Mouse (Mus musculus) urinary bladder, postnatal 10 days (tissue): Measurements from ENCODE around the gene Vrk1.

Source experiments
- DNase-seq: peaks from one replicate; pipeline ENCODE4 v3.0.0; 2022; ENCODE audit warnings: low spot score

Vrk1 gene

DNA sequence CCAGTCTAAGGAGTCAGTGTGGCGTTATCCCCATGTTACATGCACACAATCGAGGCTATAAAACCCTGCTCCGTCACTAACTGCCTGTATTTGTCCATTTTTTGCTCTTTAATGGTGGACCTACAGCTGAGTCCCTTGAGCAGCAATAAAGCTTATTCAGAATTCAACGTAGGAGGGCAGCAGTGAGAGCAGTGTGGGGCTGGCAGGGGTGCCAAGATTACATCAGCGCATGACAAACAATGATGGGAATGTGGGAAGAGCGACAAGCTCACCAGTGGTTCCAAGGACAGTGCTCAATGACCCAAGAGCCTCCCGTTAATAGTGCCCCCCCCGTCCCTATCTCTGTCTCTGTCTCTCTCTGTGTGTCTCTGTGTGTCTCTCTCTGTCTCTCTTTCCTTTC lies 8.3 kb upstream of the Vrk1 start:
- DNase-seq = no peak

DNA sequence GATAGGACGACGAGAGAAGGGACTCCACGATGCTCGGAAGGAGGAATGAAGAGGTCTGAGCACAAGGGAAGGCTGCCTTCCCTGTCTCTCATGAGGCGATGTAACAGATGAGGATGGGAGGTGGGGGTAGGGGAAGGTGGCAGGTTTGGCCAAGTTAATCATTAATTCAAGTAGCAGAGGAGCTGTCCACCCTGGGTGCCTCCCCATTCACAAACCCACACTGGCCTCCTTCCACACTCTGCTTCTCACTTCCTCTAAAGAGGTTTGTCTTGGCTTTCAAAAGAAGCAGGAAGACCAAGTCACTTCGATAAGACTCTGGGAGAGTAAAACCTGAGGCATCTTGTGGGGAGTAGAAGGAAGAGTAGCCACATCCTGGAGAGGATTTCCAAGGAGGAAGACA lies 5.3 kb upstream of the Vrk1 start:
- no peak for DNase-seq

DNA sequence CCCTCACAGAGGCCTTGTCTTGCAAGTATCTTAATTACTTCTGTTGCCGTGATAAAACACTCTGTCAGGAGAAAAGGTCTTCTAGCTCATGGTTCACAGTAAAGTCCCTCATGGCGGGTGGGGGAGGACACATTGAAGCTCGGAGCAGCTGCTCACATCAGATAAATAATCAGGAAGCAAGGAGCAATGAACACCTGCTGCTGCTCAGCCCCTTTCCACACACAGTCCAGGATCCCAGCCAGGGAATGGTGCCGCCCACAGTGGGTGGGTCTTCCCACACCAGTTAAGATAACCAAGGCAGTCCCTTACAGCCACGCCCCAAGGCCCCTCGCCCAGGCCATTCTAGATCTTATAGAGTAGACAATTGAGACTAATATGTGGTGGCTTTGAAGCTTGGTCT lies 3.8 kb upstream of the Vrk1 start:
- DNase-seq = no peak

DNA sequence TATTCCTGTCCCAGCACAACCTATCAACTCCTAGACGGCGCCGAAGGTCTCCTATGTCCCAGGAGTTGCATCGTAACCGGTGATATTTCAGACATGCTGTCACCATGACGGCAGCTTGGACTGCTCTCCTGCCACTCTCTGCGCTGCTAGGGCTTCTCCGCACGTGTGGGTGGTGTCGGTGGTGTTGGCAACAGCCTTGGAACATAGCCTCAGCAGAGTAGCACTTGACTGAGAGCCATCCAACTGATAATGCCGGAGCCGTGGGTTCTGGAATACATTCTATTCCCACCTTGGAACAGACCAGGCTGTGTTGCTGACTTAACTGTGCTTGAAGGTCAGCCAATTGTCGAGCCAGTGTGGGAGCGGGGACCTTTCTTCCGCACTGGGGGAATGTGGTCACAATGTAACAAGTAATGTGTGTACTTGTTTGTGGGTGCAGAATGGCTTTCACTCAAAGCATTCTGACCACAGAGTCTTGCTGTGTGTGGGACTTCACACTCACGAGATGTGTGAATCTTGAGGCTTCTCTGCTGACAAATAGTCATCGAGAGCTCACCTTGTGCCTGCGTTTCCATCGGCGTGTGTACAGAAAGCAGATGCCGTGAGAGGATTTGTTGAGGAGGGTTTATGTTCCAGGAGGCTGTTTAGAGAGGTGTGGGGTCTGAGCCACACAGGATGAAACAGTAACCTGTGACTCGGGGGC lies 1.5 kb upstream of the Vrk1 start:
- DNase-seq = no peak

DNA sequence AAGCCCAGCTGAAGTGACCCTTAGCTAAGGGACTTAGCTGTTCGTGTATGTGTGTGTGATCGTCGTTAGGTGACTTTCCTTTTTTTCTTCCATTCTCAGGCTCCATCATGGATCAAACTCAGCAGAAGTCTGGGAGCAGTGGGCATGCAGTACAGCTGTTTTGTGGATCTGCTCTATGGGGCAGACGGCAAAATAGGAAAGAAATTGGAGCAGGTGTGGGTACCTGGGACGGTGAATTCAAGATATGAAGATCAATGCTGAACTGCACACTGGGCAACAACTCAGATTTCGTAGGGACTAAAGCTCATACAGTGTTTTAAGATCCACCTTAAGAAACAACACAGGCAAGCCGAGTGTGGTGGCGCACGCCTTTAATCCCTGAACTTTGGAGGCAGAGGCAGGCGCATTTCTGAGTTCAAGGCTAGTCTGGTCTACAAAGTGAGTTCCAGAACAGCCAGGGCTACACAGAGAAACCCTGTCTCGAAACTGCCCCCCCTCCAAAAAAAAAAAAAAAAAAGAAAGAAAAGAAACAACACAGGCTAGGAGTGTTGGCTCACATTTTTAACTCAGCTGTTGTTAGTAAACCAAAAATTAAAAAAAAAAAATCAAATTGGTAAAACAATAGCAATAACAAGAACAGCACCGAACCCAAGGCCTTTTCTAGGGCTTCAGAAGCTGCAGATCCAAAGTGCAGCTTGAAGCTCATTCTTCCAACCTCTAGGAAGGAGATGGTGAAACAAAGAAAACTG lies 732 bp upstream of the Vrk1 start:
- no peak for DNase-seq

DNA sequence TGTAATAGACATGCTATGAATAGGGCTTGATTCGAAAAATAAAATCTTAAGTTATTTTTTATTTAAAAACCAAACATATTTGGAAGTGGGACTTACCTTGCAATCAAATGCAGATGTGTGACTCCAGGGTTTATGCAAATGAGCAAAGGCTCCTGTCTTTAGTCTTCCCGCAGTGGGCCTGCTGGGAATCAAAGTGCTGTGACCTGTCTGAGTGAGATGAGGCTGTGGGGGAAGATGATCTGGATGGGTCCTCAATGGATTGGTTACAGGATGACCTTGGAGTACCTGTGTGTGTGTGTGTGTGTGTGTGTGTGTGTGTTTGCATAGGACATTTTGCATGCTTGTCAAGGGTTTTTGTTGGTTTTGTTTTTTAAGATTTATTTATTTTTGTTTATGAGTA lies 2.1 kb downstream of the Vrk1 start:
- no peak for DNase-seq

DNA sequence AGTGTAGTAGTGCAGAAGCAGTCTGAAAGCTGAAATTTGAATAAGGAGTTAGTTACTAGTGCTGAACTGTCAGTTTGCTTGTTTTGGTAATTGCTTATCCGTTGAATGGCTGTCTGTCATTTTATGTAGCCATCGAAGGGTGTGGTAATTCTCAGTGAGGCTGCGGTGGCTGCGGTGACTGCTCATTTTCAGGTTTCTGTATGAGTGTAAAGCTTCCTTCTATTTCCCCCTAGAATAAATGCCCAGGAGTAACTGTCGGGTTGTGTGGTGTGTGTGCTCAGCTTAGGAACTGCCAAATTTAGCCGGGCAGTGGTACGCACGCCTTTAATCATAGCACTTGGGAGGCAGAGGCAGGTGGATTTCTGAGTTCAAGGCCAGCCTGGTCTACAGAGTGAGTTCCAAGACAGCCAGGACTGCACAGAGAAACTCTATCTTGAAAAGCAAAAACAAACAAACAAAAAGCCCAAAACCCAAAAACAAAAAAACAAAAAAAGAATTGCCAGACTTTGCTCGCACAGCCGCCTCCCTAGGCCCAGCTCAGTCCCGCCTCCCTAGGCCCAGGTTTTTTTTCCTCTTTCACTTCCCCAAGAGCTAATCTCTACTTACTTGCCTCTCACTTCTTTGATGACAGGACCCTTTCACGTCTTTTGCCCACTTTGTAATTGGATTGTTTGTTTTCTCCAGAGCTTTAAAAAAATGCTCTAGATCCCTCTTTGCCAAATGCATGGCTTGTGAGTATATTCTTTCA lies 6.4 kb downstream of the Vrk1 start:
- DNase-seq = no peak

DNA sequence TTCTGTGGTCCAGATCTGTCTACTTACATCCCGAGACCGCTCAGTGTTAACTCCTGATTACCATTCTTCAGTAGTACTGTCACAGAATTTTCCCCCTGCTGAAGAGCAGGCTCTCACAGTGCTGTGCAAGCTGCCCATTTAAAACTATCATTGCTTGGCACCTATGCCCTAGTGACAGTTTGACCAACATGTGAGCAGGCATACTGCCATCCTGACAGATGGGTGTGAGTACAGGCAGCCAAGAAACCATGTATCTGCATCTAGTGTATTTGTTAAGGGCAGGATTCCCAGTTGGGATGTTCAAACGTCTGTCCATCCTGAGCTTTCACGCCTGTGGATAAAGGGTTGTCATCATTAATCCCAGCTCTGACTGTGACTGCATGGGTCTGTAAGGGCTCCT lies 10.0 kb downstream of the Vrk1 start:
- no peak for DNase-seq

DNA sequence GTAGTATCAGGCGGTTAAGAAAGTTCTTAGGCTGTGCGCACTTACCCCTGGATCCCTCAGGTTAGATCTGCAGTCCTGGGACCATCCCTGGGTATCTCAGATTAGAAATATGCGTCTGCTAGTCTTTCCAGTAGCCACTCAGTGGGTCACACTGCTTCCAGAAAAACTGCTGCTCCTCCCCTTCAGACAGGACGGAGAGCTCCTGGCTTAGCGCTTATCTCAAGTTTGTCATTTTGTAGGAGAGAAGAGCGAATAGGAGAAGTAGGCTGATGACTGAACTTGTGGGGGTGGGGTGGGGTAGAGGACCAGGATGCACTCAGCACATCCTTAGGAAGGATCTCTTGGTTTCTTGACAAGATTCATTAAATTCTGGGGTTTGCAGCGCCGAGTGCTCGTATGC lies 13.6 kb downstream of the Vrk1 start:
- no peak for DNase-seq

DNA sequence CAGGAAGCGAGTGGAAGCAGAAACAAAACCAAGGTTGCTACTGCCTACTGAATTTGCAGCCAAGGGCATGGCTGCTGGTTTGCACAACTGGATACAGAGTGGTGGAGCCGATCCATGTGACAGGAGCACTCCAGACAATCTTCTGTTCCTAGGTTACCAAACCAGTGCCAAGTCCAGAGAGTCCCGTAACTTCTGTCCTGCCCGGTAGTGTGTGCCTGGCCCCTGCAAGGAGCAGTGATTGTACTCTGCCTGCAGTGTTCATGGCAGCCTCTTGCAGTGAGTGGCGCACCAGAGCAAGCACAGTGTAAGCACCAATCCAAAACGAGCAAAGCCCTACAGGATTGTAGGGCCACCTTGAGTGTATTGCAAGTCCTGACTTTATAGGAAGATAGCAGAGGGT lies 15.4 kb downstream of the Vrk1 start:
- DNase-seq = no peak

DNA sequence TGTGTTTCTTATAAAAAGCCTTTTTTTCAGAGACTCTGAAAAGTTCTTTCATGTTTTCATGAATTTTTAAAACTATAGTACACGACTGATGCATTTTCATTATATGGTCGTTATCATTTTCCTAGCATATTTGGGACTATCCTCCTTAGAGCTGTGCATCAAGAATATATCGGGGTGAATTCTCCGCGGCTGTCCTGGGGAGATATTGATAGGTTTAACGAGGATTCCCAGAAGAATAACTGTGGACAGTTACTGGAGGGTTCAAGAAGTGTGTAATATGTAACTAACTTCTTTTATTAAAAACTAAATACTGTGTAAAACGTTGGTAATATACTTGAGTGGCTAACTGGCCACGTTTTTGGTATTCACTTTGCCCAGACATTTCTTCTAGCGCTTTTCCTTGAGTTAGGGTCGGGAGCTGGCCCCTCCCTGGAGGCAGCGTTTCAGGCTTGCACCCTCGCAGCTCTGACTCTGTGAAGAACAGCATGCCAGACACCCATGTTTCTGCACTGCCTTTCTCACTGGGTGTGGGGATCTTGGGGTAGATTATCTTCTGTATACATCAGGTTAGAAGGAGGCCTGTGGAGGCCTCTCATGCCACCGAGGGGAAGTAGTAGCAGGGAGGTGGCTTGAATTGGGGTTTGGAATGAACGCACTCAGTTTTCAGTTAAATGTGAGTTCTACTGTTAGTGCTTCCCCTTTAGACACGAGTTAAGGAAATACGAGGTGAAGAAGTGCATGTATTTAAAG lies 16.5 kb downstream of the Vrk1 start:
- no peak for DNase-seq

DNA sequence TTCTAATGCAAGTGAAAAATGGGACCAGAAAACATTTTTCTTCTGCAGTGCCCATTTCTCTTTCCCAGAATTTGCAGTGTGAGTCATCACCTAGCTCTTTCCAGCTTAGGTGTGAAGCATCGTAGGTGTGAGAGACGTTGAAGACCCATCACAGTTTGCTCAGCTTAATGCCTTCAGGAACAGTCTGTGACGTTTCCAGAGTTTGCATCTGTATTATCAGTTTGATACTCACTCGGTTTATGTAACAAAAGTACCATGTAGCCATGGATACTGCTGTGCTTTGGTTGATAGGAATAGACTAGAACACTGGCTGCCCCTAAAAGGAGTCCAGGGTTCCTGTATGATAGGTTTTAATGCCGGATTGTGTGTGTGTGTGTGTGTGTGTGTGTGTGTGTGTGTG lies 17.3 kb downstream of the Vrk1 start:
- DNase-seq = no peak

DNA sequence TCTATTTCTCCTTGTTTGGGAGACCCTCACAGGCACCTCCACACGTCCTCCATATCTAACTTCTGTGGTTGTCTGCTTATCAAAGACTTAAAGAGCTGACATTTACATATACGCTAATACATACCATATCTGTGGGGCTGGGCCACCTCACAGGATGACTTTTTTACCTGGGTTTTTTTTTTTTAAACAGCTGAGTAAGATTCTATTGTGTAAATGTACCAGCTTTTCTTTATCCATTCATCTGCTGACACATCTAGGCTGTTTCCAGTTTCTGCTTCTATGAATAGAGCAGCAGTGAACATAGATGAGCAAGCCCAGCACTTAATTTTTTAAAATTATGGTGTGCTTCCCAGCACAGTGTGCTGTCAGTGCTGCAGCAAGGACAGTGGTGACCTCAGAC lies 19.6 kb downstream of the Vrk1 start:
- no peak for DNase-seq

DNA sequence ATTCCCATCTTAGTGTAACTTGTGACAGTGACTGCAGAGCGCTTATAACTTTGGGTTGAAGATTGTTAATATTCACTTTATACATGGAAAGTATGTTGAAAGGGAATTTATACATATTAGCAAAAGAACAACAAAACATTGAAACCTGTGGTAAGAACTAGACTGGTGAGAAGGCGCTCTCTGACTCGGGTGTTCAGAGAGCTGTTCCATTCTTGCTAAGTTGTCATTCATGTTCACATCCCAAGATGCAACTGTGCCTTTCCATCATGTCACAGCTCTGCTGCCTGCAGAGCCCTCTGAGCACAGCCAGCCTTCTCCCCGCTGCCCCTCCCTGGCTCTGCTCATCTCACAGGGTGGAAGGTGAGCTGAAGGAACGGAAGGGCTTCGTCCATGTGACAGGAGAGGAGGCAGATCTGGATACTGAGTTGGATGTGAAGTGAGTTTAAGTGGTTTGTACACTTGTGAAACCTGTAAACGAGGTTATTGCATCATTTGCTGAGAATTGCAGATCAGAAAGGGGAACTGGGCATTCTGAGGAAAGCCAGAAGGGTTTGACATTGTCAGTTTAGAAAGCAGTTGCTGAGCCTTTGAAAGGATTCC lies 20.2 kb downstream of the Vrk1 start:
- no peak for DNase-seq

DNA sequence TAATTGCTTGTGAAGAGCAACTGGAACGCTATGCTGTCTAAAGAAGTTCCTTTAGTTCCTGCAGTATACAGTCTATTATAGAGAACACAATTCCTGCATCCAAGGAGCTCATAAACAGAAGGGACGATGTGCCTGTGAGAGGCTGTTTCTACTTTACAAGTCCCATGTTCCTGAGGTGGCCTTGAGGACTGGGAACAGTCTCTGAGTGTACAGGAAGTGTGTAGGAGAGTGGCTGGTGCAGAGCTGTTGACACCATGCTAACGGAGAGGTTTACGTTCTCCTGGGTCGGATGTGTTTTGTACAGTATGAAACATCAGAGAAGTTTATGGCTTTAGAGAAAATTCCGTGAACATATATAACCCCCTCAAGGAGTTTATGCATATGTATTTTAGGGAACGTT lies 20.8 kb downstream of the Vrk1 start:
- DNase-seq = no peak

DNA sequence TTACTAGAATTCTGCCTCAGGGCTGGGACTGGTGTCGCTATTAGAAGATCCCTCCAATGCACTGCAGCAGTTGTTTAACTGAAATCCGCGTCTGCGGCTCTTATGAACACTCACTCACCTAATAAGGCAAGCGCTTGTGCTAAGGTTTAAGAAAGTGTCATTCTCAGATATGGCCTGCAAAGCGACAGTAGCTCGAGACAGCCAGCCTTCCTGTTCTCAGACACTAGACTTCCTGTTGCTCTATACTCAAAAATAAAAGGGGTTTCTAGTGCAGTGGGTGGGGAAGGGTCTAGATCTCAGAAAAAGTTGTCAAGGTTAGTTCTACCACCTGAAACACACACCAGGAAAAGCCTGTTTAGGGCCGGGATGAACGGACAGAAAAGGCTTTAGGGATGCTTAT lies 21.9 kb downstream of the Vrk1 start:
- DNase-seq = no peak

DNA sequence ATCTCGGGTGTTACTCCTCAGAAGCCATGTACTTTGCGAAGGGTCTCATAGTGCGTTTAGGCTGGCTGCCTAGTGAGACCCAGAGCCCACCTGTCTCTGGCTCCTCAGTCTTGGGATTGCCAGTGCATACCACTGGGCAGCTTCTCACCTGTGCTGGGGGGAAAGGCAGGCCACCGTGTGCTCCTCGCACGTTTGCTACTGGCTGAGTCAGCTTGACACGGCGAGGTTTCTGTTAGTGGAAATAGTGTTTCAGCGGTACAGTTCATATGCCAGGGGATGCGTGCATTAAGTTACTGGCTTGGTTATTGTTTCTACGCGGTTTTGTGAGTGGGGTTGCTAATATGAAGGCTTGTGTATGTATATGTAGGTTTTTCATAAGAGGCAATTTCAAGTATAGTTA lies 22.3 kb downstream of the Vrk1 start:
- DNase-seq = no peak

DNA sequence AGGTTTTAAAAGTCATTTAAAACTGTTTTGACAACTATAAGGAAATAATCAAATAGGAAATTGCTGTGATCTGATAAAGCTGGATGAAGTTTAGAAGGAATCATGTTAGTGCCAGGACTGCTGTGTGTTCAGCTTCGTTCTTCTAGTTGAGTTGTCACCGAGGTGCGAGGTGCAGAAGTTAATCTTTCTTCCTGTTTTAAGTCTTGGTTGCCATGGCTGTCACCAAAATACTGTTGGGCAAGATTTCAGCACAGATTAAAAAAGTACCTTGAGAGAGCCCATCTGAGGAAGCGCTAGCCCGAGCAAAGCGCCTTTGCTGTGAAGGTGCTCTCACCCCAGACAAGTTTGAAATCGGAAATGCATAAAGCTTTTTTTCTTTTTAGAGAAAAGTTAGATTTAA lies 24.2 kb downstream of the Vrk1 start:
- no peak for DNase-seq

DNA sequence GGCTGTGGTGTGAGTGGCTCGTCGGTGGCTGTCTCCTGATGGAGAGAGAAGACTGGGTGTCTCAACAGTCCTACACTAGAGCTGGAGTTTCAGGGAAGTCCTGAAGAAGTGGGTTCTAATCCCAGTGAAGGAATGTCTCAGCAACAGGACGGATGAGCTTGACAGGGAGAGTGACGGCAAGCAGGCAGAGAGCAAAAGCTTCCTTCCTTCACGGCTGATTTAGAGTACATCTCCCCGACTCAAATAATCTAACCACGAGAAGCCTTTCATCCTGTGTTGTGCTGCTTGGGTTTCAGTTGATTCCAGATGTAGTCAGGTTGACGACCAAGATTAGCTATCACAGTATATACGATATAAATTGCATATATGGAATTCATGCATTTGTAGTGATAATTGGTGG lies 24.7 kb downstream of the Vrk1 start:
- no peak for DNase-seq

DNA sequence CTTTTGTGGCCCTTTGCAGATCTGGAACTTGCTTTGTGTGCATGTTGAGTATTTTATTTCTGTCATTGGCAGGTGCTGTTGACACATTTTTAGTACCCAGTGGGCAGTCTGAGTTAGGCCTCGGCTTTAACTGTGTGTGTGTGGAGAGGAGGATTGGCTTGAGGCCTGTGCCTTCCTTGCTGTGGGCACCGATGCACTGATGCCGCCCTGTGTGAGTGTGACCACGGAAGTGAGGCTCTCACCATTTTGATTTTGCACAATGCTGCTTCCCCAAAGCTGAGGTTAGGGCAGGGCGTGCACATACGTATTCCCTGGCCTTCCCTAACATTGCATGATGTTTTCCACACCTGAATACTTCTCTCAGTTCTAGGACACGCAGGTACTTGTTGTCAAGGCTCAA lies 30.2 kb downstream of the Vrk1 start:
- DNase-seq = no peak

DNA sequence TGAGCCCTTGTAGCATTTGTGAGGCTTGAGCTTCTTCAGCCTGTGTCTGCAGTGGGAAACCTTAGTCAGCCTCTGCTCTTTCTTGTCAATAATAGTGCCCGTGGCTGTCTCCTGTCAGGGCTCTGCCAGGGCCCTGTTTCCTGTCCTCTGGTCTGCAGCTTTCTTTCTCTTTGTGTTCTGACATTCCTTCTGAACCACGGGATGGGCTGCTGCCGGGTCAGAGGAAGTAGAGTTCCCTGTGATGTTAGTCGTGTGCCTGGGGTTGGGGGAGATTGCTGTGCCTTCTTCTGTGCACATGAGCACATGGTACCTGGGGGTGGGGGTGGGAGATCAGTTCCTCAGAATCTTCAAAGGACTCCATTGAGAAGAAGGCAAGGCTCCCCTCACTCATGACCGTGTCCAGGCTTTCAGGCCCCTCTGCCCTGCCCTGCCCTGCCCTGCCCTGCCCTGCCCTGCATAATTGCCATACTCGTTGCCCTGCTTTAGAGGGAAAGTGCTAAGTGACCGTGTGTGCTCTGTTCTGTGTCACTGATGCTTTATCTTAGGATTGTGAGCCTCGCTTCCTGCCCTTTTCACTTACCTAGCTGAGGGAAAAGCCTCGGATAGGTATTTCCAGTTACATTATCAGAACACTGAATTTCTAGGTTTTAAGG lies 36.2 kb downstream of the Vrk1 start:
- DNase-seq = no peak

DNA sequence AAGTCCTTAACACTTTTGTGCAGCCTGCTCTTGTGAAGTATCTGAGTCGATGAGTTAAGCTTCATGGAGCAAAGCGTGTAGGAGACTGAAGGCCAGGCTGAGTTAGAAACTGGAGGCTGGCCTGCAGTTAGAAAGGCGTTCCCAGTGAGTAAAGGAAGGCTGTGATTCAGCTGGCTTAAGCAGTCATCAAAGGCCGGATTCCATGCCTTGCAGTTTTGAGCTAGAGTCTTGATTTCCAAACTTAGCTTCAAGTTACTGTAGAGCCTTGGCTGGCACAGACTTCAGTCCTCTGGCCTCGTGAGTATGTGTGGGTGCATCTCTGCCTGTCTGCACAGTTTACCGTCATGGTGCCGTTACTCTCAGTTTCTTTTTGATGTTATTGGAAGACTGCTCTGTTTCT lies 42.2 kb downstream of the Vrk1 start:
- no peak for DNase-seq
